Mouse (Mus musculus): Measurements from ENCODE around the gene AI597479.

DNA sequence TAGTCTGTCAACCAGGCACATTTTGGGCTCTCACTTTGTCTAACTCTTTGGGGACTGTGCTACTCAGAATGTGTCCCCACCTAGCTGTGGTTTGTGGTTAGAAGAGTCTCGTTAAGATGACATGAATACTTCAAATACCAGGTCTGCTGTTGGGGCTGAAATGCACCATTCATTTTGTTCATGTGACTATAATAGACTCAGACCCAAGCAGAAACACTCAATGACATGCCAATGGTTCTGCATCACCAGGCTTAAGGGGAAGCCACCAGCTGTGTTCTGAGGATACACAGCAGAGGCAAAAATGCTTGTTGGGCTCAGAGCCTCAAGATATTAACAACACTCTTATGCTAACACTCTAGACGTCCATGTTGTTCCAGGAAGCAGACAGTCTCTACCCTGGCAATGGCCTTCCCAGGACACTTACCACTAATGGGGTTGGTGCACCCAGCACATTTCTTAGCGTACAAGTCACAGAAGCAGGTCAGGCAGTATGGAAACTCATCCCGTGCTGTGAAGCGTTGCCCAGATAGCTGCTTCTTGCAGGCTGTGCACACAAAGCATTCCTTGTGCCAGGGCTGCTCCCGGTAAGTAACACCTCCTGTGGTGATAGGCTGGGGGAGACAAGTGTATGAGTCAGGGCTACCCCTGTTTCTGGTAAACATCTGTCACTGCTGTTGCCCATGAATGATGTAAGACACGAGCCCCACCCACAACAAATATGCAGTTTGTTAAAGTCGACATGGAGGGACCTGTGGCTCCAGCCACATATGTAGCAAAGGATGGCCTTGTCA is 29.5 kb downstream of the AI597479 start:
- TF ChIP-seq CTCF (IDR thresholded peaks at IDR 0.05; ENCODE audit: borderline replicate concordance, control insufficient read depth, extremely low read depth, insufficient read depth, low read length, poor library complexity): no peak
- TF ChIP-seq POLR2A (IDR thresholded peaks at IDR 0.05; ENCODE audit: control insufficient read depth, extremely low read depth, insufficient read depth, low read length, poor library complexity): no peak

Data from thymus, adult 2 months (tissue).